Mouse (Mus musculus): ENCODE results near the gene Arl15. TPM values are rescaled to one million over a fixed set of nuclear protein-coding genes. Genes with fewer than 3 reads are reported as not detected.

Gene Arl15
- polyA plus RNA-seq, 1 experiment, result 23.8 TPM

DNA sequence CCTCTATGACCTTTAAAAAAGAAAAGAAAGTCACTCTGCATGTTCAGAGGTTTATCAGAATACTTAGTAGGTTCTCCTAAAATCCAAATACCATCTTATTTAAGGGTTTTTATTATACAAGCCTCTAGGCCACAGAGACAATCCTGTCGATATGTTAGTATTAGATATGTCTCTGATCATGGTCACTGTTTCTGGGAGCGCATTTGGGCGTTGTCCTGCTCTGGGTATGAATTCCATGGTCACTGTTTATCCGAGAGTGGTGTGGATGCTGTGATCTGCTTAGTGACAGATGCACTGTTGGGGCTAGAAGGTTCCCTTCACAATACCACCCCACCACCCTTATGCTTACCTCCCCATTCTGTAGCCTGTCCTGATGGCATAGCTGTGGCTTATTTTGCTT is 320.8 kb downstream of the Arl15 start:
- DNase-seq (ENCODE audit: low read depth), result no peak
- TF ChIP-seq CTCF (IDR thresholded peaks at IDR 0.05; ENCODE audit: borderline replicate concordance, extremely low read depth, insufficient read depth, insufficient read length), result no peak

DNA sequence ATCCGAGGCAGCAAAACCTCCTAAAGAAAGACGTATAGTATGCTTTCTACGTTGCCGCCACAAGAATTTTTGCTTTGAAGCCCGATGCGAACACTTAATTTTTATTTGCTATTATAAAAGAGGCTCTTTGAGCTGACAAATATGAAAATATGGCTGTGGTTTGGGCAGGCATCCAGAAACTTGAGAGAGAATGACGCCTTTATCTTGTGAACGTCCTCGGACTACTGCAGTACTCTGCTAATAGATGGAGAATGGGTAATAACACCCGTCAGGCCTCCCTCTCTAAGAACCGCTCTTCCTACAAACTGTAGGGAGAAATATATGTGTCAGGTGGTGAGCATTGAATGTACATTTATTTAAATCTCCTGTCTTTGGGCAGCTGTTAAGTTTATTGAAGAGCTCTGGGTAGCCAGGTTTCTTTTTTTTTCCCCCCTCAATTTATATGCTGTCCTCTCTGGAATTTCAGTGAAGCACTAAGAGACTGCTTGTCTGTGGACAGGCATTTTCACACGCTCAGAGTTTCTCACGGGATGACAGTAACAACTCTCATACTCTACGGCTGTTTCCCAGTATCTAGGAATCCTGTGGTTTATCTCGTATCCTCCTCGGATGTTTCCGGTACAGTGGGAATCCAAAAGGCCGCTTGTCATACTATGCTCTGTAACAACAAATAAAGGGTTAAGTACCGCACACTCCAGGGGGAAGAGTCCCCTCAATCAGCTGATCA is 324.0 kb downstream of the Arl15 start:
- no peak for DNase-seq (ENCODE audit: low read depth)
- TF ChIP-seq POLR2A (IDR thresholded peaks at IDR 0.05; ENCODE audit: borderline replicate concordance, extremely low read depth, insufficient read depth, insufficient read length, poor library complexity, severe bottlenecking), result no peak
- TF ChIP-seq CTCF (IDR thresholded peaks at IDR 0.05; ENCODE audit: borderline replicate concordance, extremely low read depth, insufficient read depth, insufficient read length), result no peak

DNA sequence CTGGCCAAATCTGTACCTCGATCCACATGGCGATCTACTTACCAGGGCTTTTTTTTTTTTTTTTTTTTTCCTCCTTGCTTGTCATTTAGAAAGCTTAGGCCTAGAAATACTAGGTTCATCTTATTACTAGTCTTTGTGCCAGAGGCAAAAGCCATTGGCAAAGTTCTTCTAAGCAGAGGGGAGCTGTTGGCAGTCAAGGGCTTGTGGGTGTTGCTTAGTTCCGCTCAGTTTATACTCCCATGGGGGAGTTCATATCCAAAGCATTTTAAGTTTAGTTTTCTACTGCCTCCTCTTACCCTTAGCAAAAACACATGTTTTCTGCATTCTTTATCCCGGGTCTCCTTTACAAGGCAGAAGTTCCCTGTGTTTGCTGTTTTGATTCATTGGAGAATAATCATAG is 325.5 kb downstream of the Arl15 start:
- no peak for DNase-seq (ENCODE audit: low read depth)
- no peak for TF ChIP-seq POLR2A (IDR thresholded peaks at IDR 0.05; ENCODE audit: borderline replicate concordance, extremely low read depth, insufficient read depth, insufficient read length, poor library complexity, severe bottlenecking)

DNA sequence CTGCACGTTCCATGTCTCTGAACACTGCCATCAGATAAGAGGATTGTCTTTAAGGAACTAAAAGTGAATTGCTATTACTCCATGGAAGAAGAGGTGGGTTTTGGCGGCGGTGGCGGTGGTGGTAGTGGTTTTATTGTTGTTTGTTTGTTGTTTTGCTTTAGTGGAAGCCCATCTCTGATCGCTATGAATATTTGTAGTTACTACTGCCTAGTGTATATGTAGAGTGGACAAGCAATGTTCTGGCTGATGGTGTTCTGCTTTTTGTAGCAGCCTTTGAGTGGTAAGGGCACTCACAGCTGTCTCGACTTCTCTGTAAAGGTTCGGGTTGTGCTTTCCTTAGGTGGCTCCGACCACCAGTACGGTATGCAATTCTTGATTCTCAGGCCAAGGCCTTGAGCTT is 327.3 kb downstream of the Arl15 start:
- TF ChIP-seq POLR2A (IDR thresholded peaks at IDR 0.05; ENCODE audit: borderline replicate concordance, extremely low read depth, insufficient read depth, insufficient read length, poor library complexity, severe bottlenecking), result no peak
- no peak for DNase-seq (ENCODE audit: low read depth)

DNA sequence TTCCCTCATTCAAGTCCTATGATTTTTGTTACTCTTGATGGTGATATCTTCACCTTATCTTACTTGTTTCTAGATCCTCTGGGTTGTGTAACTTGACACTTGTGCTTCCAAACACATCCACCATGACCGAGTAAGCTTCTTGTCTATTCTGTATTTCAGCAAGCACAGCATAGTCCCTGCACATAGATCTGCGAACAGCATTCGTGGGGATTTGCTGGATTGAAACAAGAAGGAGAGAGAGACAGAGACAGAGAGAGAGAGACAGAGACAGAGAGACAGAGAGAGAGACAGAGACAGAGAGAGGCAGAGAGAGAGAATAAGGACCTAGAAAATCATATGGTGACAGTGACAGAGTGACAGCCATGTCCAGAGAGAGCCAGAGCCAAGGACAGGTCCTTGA is 329.1 kb downstream of the Arl15 start:
- DNase-seq (ENCODE audit: low read depth), result no peak
- TF ChIP-seq POLR2A (IDR thresholded peaks at IDR 0.05; ENCODE audit: borderline replicate concordance, extremely low read depth, insufficient read depth, insufficient read length, poor library complexity, severe bottlenecking), result no peak
- TF ChIP-seq CTCF (IDR thresholded peaks at IDR 0.05; ENCODE audit: borderline replicate concordance, extremely low read depth, insufficient read depth, insufficient read length), result no peak

DNA sequence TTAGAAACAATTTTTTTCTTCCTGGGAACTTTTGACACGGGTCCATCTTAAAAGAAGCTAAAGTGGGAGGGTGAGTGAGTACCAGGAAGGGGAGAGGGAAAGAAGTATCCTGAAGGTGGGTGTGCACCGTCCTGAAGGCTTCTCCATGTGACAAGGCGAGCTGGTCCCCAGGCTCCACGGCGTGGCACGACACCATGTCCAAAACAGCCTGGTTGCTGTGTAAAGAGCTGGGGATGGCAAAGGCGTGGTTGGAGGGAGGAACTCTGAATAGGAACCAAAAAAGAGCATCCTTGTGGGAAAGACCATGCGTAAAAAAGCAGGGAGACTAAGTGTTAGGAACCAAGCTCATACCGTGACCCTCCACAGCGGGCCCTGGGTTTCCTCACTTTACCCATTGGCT is 330.1 kb downstream of the Arl15 start:
- no peak for DNase-seq (ENCODE audit: low read depth)
- TF ChIP-seq POLR2A (IDR thresholded peaks at IDR 0.05; ENCODE audit: borderline replicate concordance, extremely low read depth, insufficient read depth, insufficient read length, poor library complexity, severe bottlenecking), result no peak
- TF ChIP-seq CTCF (IDR thresholded peaks at IDR 0.05; ENCODE audit: borderline replicate concordance, extremely low read depth, insufficient read depth, insufficient read length), result no peak

DNA sequence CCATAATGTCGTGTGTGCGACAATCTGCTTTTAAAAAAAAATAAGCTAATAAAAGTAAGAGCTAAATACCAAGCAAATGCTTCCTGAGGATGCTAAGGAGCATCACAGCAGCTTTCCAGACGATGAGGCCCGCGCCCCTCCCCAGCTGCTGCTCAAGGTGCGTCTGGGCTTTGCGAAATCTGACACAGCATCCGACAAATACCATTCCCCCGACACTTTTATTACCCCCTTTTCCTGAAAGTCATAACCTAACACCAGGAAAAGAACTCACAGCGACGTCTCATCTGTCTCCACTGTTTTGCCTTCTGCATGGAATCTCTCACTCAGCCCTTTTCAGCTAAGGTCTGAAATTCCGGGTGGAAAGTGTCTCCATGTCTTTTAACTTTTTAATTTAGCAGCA is 330.7 kb downstream of the Arl15 start:
- no peak for DNase-seq (ENCODE audit: low read depth)
- TF ChIP-seq POLR2A (IDR thresholded peaks at IDR 0.05; ENCODE audit: borderline replicate concordance, extremely low read depth, insufficient read depth, insufficient read length, poor library complexity, severe bottlenecking), result no peak
- no peak for TF ChIP-seq CTCF (IDR thresholded peaks at IDR 0.05; ENCODE audit: borderline replicate concordance, extremely low read depth, insufficient read depth, insufficient read length)

DNA sequence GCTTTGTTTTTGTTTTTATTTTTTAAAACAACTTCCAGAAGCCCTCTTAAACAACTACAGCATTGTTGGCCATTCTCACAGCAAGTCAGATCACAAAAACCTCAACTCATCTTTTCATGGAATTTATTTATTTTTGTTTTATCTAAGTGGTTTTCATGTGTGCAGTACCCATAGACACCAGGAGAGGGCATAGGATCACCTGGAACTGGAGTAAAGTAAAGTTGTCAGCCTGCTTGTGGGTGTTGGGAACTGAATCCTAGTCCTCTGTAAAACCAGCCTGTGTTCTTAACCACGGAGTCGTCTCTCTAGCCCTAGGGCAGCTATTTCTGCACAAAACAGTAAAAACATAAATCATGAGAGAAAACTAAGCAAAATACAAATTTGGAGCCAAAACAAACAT is 334.1 kb downstream of the Arl15 start:
- TF ChIP-seq POLR2A (IDR thresholded peaks at IDR 0.05; ENCODE audit: borderline replicate concordance, extremely low read depth, insufficient read depth, insufficient read length, poor library complexity, severe bottlenecking) (no peak), CTCF (IDR thresholded peaks at IDR 0.05; ENCODE audit: borderline replicate concordance, extremely low read depth, insufficient read depth, insufficient read length) (peak; percentile 30; the same call in 1 of the 2 replicates)
- DNase-seq (ENCODE audit: low read depth), result no peak

DNA sequence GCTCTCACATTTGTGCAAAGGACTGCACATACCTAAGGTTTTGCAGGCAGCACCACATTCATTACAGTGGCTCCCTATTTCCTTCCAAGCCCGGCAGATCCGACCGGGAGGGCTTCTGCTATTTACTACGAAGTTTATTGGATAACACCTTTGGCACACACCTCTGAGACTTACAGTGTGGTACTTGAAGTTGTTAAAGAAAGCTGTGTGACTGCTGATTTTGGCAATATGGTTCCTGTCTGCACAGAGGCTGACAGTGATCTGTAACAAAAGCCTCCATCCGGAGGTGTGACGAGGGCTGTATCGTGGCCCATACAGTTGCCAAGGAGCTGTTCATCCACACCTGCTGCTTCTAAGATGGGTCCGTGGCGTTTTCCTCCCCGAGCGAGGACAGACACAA is 335.7 kb downstream of the Arl15 start:
- no peak for TF ChIP-seq POLR2A (IDR thresholded peaks at IDR 0.05; ENCODE audit: borderline replicate concordance, extremely low read depth, insufficient read depth, insufficient read length, poor library complexity, severe bottlenecking)
- no peak for TF ChIP-seq CTCF (IDR thresholded peaks at IDR 0.05; ENCODE audit: borderline replicate concordance, extremely low read depth, insufficient read depth, insufficient read length)
- peak; percentile 78 for DNase-seq (ENCODE audit: low read depth)

DNA sequence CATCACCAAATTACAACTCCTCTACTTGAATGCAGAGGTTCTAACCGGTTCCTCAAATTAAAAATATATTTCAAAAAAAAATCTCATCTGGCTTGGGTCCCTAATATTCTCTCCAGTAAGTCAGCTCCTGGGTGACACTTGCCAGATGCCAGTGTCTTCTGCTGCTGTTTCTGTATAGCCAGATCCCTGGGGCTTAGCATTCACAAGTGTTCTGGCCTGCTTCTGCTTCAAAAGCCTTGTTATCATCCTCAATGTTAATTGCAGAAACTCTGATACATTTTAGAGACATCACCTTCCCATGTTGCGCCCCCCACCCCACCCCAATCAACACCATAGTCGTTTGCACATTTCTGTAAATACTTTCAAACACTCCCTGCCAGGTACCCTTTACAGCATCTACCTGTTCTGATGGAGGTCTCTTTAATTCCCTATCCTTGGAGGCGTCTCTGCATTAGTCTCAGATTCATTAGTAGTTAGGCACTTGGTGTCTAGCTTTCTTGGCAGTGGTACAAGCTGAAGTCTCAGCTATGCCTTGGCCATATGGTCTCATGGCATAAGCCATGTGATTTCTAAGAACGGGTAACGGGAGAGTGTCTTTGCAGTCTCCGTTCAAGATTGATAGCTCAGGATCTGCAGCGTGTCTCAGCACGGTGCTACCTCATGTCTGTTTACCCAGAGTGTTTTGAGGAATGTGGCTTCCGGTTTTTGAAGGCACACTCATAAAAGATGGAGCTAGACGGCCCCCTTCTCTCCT is 336.4 kb downstream of the Arl15 start:
- TF ChIP-seq POLR2A (IDR thresholded peaks at IDR 0.05; ENCODE audit: borderline replicate concordance, extremely low read depth, insufficient read depth, insufficient read length, poor library complexity, severe bottlenecking), result no peak
- TF ChIP-seq CTCF (IDR thresholded peaks at IDR 0.05; ENCODE audit: borderline replicate concordance, extremely low read depth, insufficient read depth, insufficient read length), result no peak
- peak; percentile 93 for DNase-seq (ENCODE audit: low read depth)

DNA sequence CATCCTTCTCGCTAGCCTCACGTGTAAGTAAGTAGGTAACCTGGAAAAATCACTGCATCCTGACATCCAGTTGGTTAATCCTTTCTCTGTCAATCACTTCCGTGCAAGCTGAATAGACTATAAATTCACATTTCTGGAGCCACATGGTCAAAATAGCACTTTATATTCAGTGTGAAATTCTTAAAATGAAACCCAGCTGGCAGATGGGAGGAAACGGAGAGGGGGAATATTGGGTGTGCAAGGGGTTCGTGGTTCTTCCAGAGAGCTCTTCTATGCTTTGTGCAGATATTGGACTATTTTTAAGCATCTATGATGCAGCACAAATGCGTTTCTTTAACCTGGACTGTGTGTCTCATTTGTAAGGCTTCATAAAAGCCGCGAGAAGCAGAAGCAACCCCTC is 344.6 kb downstream of the Arl15 start:
- no peak for TF ChIP-seq POLR2A (IDR thresholded peaks at IDR 0.05; ENCODE audit: borderline replicate concordance, extremely low read depth, insufficient read depth, insufficient read length, poor library complexity, severe bottlenecking)
- TF ChIP-seq CTCF (IDR thresholded peaks at IDR 0.05; ENCODE audit: borderline replicate concordance, extremely low read depth, insufficient read depth, insufficient read length), result no peak
- DNase-seq (ENCODE audit: low read depth), result peak; percentile 80

DNA sequence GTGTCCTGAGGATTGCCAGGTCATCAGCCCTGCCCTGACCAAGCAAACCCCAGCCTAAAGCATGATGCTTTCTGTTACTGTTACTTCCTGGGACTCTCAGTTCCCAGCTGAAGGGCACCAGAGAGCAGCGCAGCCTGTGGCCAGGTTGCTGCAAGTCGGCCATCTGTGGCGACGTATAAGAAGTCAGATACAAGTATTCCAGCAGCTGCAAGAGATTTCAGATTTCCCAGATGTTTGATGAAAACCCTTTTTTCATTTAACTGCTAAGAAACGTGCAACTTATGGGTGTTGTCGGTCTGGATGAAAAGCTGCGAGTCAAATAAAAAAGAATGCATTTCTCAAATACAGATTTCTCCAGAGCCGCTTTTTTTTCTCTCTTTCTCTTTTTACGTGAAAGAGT is 345.3 kb downstream of the Arl15 start:
- TF ChIP-seq POLR2A (IDR thresholded peaks at IDR 0.05; ENCODE audit: borderline replicate concordance, extremely low read depth, insufficient read depth, insufficient read length, poor library complexity, severe bottlenecking), result no peak
- TF ChIP-seq CTCF (IDR thresholded peaks at IDR 0.05; ENCODE audit: borderline replicate concordance, extremely low read depth, insufficient read depth, insufficient read length), result no peak
- DNase-seq (ENCODE audit: low read depth), result no peak

Data from brain, embryonic 14.5 days (tissue).